Comparison of ENCODE assay signal across 10 mouse cellular contexts in genomic region chr17:56148790-56149618, GRCm38 (mm10). TPM values are rescaled to one million over a fixed set of nuclear protein-coding genes. Genes with fewer than 3 reads are reported as not detected.
DNase-seq lines count a peak whose midpoint lies in the region; ATAC-seq and TF ChIP-seq lines count a peak whose summit lies in the region.
"Had no signal": no experiment of that assay in that cellular context is flagged by ENCODE, and none has a peak within 500 bp of the region (broad histone marks: within the 10 kb centered on the region; RNA-seq: fewer than 3 reads in every experiment).

No protein-coding gene starts in this region.

- 3% methylated on average over 30 of the region's 30 CpGs for WGBS in heart, embryonic 12.5 days
- 6% methylated on average over 30 of the region's 30 CpGs for WGBS in heart, adult 2 months
- 2% methylated on average over 30 of the region's 30 CpGs for WGBS in forebrain, postnatal 0 days
- 7% methylated on average over 30 of the region's 30 CpGs for WGBS in liver, postnatal 0 days (ENCODE audit: insufficient replicate concordance)

- H3K36me3 ChIP-seq in heart, embryonic 12.5 days = no peaks in the 10 kb centered on the region
- no peaks in the 10 kb centered on the region for H3K36me3 ChIP-seq in heart, adult 2 months (ENCODE audit: control insufficient read depth, insufficient read depth, low read length)
- H3K36me3 ChIP-seq in ES-Bruce4 (ENCODE audit: control insufficient read depth, insufficient read depth, low read length, poor library complexity, severe bottlenecking) = no peaks in the 10 kb centered on the region
- H3K36me3 ChIP-seq in forebrain, postnatal 0 days (ENCODE audit: insufficient read depth) = no peaks in the 10 kb centered on the region
- no peaks in the 10 kb centered on the region for H3K36me3 ChIP-seq in liver, postnatal 0 days (replicated peaks; ENCODE audit: insufficient read depth, low read length)

- intact Hi-C loops in heart, adult 2 months (cut with DNase I) = no loop called here

- no peak for TF ChIP-seq POLR2A in heart, adult 2 months (IDR thresholded peaks at IDR 0.05; ENCODE audit: insufficient read depth, low read depth, low read length)
- no peak for TF ChIP-seq POLR2A in ES-Bruce4 (IDR thresholded peaks at IDR 0.05; ENCODE audit: insufficient read depth, low read length)

- ATAC-seq in heart, embryonic 12.5 days (ENCODE audit: insufficient number of reproducible peaks, low FRiP score) = peak; percentile 16; the same call in 1 of the 2 replicates
- ATAC-seq in forebrain, postnatal 0 days = peak; percentile 48
- ATAC-seq in liver, postnatal 0 days = no peak

- H3K27me3 ChIP-seq in heart, embryonic 12.5 days (replicated peaks) = peaks cover 94% of the 10 kb centered on the region
- H3K27me3 ChIP-seq in heart, adult 2 months (ENCODE audit: control insufficient read depth, insufficient read depth, low read length) = peaks cover 4% of the 10 kb centered on the region
- H3K27me3 ChIP-seq in ES-Bruce4 (ENCODE audit: control insufficient read depth, insufficient read depth, low read length, poor library complexity, severe bottlenecking) = no peaks in the 10 kb centered on the region
- H3K27me3 ChIP-seq in forebrain, postnatal 0 days (ENCODE audit: insufficient read depth, low read length) = peaks cover 5% of the 10 kb centered on the region; the same call in 1 of the 2 replicates
- peaks cover 36% of the 10 kb centered on the region for H3K27me3 ChIP-seq in liver, postnatal 0 days (ENCODE audit: insufficient read depth, low read length)

- no peak for TF ChIP-seq CTCF in heart, adult 2 months (IDR thresholded peaks at IDR 0.05)
- TF ChIP-seq CTCF in ES-Bruce4 (IDR thresholded peaks at IDR 0.05; ENCODE audit: low read depth, low read length) = no peak
- TF ChIP-seq CTCF in forebrain, postnatal 0 days (IDR thresholded peaks at IDR 0.05; ENCODE audit: low read depth) = no peak
- no peak for TF ChIP-seq CTCF in liver, postnatal 0 days (IDR thresholded peaks at IDR 0.05; ENCODE audit: low read depth)

- H3K27ac ChIP-seq in heart, embryonic 12.5 days (ENCODE audit: poor library complexity, severe bottlenecking) = no peak overlapping the region
- H3K27ac ChIP-seq in heart, adult 2 months = no peak overlapping the region
- no peak overlapping the region for H3K27ac ChIP-seq in ES-Bruce4 (ENCODE audit: insufficient read depth, low read length)
- H3K27ac ChIP-seq in forebrain, postnatal 0 days (ENCODE audit: low read depth, low read length) = no peak overlapping the region
- no peak overlapping the region for H3K27ac ChIP-seq in liver, postnatal 0 days (ENCODE audit: low read depth)

- H3K4me3 ChIP-seq in heart, embryonic 12.5 days = 0 out of 2 replicates have a peak overlapping the region, but pooled peaks have one; percentile 9
- no peak overlapping the region for H3K4me3 ChIP-seq in heart, adult 2 months
- H3K4me3 ChIP-seq in ES-Bruce4 (ENCODE audit: low read depth, low read length) = peak overlapping the region; percentile 25; the same call in 1 of the 2 replicates
- peak overlapping the region; percentile 32 for H3K4me3 ChIP-seq in forebrain, postnatal 0 days (ENCODE audit: low read depth, low read length)
- no peak overlapping the region for H3K4me3 ChIP-seq in liver, postnatal 0 days (ENCODE audit: low read depth, low read length)

- TF ChIP-seq EP300 in heart, adult 2 months (IDR thresholded peaks at IDR 0.05; ENCODE audit: insufficient read depth, low read depth, low read length) = no peak
- TF ChIP-seq EP300 in ES-Bruce4 (IDR thresholded peaks at IDR 0.05; ENCODE audit: insufficient read depth, low read depth, low read length) = no peak
- TF ChIP-seq EP300 in liver, postnatal 0 days (IDR thresholded peaks at IDR 0.05; ENCODE audit: low read depth) = no peak

- H3K4me1 ChIP-seq in heart, embryonic 12.5 days (replicated peaks) = peaks cover 11% of the 10 kb centered on the region
- H3K4me1 ChIP-seq in heart, adult 2 months (ENCODE audit: control insufficient read depth, insufficient read depth, low read length) = no peaks in the 10 kb centered on the region
- H3K4me1 ChIP-seq in ES-Bruce4 (ENCODE audit: control insufficient read depth, insufficient read depth, low read length) = peaks cover 3% of the 10 kb centered on the region
- H3K4me1 ChIP-seq in forebrain, postnatal 0 days (ENCODE audit: insufficient read depth) = no peaks in the 10 kb centered on the region
- peaks cover 4% of the 10 kb centered on the region for H3K4me1 ChIP-seq in liver, postnatal 0 days (ENCODE audit: insufficient read depth)

- H3K9ac ChIP-seq in heart, embryonic 12.5 days = peak overlapping the region; percentile 26; the same call in 1 of the 2 replicates
- no peak overlapping the region for H3K9ac ChIP-seq in heart, adult 2 months (ENCODE audit: low read depth, low read length)
- no peak overlapping the region for H3K9ac ChIP-seq in ES-Bruce4 (ENCODE audit: low read depth, poor library complexity, severe bottlenecking)
- peak overlapping the region; percentile 54 for H3K9ac ChIP-seq in forebrain, postnatal 0 days
- no peak overlapping the region for H3K9ac ChIP-seq in liver, postnatal 0 days (replicated peaks)

- no peaks in the 10 kb centered on the region for H3K79me2 ChIP-seq in heart, adult 2 months (replicated peaks; ENCODE audit: control insufficient read depth, insufficient read depth, low read length)

- no peak for DNase-seq in heart, adult 2 months
- DNase-seq in forebrain, postnatal 0 days = no peak
- DNase-seq in liver, postnatal 0 days = no peak
- no peak for DNase-seq in adrenal gland, postnatal 14 days
- DNase-seq in gastrocnemius, adult 8-10 months (ENCODE audit: low spot score in 2 of 2) = no peak
- DNase-seq in cerebellum, postnatal 36 days = no peak
- DNase-seq: adrenal gland, postnatal 25 days; lung, adult 2 months had no signal

- H3K9me3 ChIP-seq in heart, embryonic 12.5 days (replicated peaks) = no peaks in the 10 kb centered on the region
- H3K9me3 ChIP-seq in ES-Bruce4 (replicated peaks; ENCODE audit: control insufficient read depth, insufficient read depth, low read length, poor library complexity, severe bottlenecking) = no peaks in the 10 kb centered on the region
- no peaks in the 10 kb centered on the region for H3K9me3 ChIP-seq in forebrain, postnatal 0 days (ENCODE audit: low read length)
- no peaks in the 10 kb centered on the region for H3K9me3 ChIP-seq in liver, postnatal 0 days (ENCODE audit: low read length)

- H3K4me2 ChIP-seq in heart, embryonic 12.5 days = peak overlapping the region; percentile 39
- peak overlapping the region; percentile 67 for H3K4me2 ChIP-seq in forebrain, postnatal 0 days (ENCODE audit: low read depth)
- 0 out of 2 replicates have a peak overlapping the region, but pooled peaks have one; percentile 29 for H3K4me2 ChIP-seq in liver, postnatal 0 days (ENCODE audit: low read depth, low read length)

RNA-seq across cellular contexts. Expression of gene Sema6b, which starts 8.9 kb away (rescaled TPM):
- 0.44 and 0.57 TPM in 2 replicates for polyA plus RNA-seq in heart, embryonic 12.5 days (2016; fragmentation: Nextera tagmentation; extraction: Ambion mirVana)
- total RNA-seq in heart, adult 2 months (2021) = 10 to 100 TPM in 1 of 2 experiments, 1 to 10 TPM in 1; 8.9 to 12.6 TPM
- polyA plus RNA-seq in heart, adult 2 months (2012; rRNA removed) = 5.3 and 8.6 TPM in 2 replicates
- polyA plus RNA-seq in ES-Bruce4 (2011; ENCODE audit: insufficient read depth, insufficient read length, low read depth, missing spikeins) = 2.1 and 2.5 TPM in 2 replicates
- total RNA-seq in forebrain, postnatal 0 days (2014; rRNA removed) = 71.0 and 76.4 TPM in 2 replicates
- polyA plus RNA-seq in forebrain, postnatal 0 days (2015; fragmentation: Nextera tagmentation; extraction: Ambion mirVana) = 15.6 and 18.1 TPM in 2 replicates
- 0.56 and 0.62 TPM in 2 replicates for polyA plus RNA-seq in liver, postnatal 0 days (2015; fragmentation: Nextera tagmentation; extraction: Ambion mirVana)
- 11.9 and 15.2 TPM in 2 replicates for total RNA-seq in adrenal gland, postnatal 14 days (2021)
- 1 to 10 TPM; 1.4 to 2.7 (median 1.9) TPM for total RNA-seq in gastrocnemius, adult 8-10 months (2022)

RNA-seq across cellular contexts. Expression of gene Tnfaip8l1, which starts 13.3 kb away (rescaled TPM):
- 4.8 and 5.0 TPM in 2 replicates for polyA plus RNA-seq in heart, embryonic 12.5 days (2016; fragmentation: Nextera tagmentation; extraction: Ambion mirVana)
- total RNA-seq in heart, adult 2 months (2021) = 1 to 10 TPM; 1.1 to 1.7 TPM
- polyA plus RNA-seq in heart, adult 2 months (2012; rRNA removed) = 3.6 and 4.5 TPM in 2 replicates
- polyA plus RNA-seq in ES-Bruce4 (2011; ENCODE audit: insufficient read depth, insufficient read length, low read depth, missing spikeins) = 1.8 and 2.5 TPM in 2 replicates
- 11.0 and 12.8 TPM in 2 replicates for total RNA-seq in forebrain, postnatal 0 days (2014; rRNA removed)
- 8.6 TPM in 2 replicates for polyA plus RNA-seq in forebrain, postnatal 0 days (2015; fragmentation: Nextera tagmentation; extraction: Ambion mirVana)
- 2.8 and 3.3 TPM in 2 replicates for polyA plus RNA-seq in liver, postnatal 0 days (2015; fragmentation: Nextera tagmentation; extraction: Ambion mirVana)
- total RNA-seq in adrenal gland, postnatal 14 days (2021) = 8.2 and 8.6 TPM in 2 replicates
- under 1 TPM; 0.12 to 0.54 (median 0.25) TPM for total RNA-seq in gastrocnemius, adult 8-10 months (2022)

RNA-seq across cellular contexts. Expression of gene Lrg1, which starts 27.2 kb away (rescaled TPM):
- 0.18 TPM in 1 of 2 replicates, not detected in the other for polyA plus RNA-seq in heart, embryonic 12.5 days (2016; fragmentation: Nextera tagmentation; extraction: Ambion mirVana)
- total RNA-seq in heart, adult 2 months (2021) = 10 to 100 TPM; 57.0 to 74.6 TPM
- polyA plus RNA-seq in heart, adult 2 months (2012; rRNA removed) = 38.2 and 77.7 TPM in 2 replicates
- polyA plus RNA-seq in ES-Bruce4 (2011; ENCODE audit: insufficient read depth, insufficient read length, low read depth, missing spikeins) = not detected in 2 replicates
- total RNA-seq in forebrain, postnatal 0 days (2014; rRNA removed) = not detected in 2 replicates
- 0.33 and 0.46 TPM in 2 replicates for polyA plus RNA-seq in forebrain, postnatal 0 days (2015; fragmentation: Nextera tagmentation; extraction: Ambion mirVana)
- 256 and 269 TPM in 2 replicates for polyA plus RNA-seq in liver, postnatal 0 days (2015; fragmentation: Nextera tagmentation; extraction: Ambion mirVana)
- 58.3 and 63.2 TPM in 2 replicates for total RNA-seq in adrenal gland, postnatal 14 days (2021)
- 10 to 100 TPM; 10.7 to 24.5 (median 13.9) TPM for total RNA-seq in gastrocnemius, adult 8-10 months (2022)

RNA-seq across cellular contexts. Expression of gene Plin5, which starts 31.6 kb away (rescaled TPM):
- polyA plus RNA-seq in heart, embryonic 12.5 days (2016; fragmentation: Nextera tagmentation; extraction: Ambion mirVana) = 0.09 and 0.17 TPM in 2 replicates
- 100 to 1,000 TPM; 159 to 160 TPM for total RNA-seq in heart, adult 2 months (2021)
- polyA plus RNA-seq in heart, adult 2 months (2012; rRNA removed) = 112 and 170 TPM in 2 replicates
- polyA plus RNA-seq in ES-Bruce4 (2011; ENCODE audit: insufficient read depth, insufficient read length, low read depth, missing spikeins) = 0.90 and 1.0 TPM in 2 replicates
- 2.7 and 3.2 TPM in 2 replicates for total RNA-seq in forebrain, postnatal 0 days (2014; rRNA removed)
- 2.4 and 3.9 TPM in 2 replicates for polyA plus RNA-seq in forebrain, postnatal 0 days (2015; fragmentation: Nextera tagmentation; extraction: Ambion mirVana)
- polyA plus RNA-seq in liver, postnatal 0 days (2015; fragmentation: Nextera tagmentation; extraction: Ambion mirVana) = 57.3 and 58.4 TPM in 2 replicates
- total RNA-seq in adrenal gland, postnatal 14 days (2021) = 91.4 and 109 TPM in 2 replicates
- total RNA-seq in gastrocnemius, adult 8-10 months (2022) = 10 to 100 TPM; 16.5 to 31.3 (median 22.8) TPM

RNA-seq across cellular contexts. Expression of gene Mydgf, which starts 34.7 kb away (rescaled TPM):
- polyA plus RNA-seq in heart, embryonic 12.5 days (2016; fragmentation: Nextera tagmentation; extraction: Ambion mirVana) = 72.9 and 73.2 TPM in 2 replicates
- 10 to 100 TPM; 25.4 to 28.3 TPM for total RNA-seq in heart, adult 2 months (2021)
- polyA plus RNA-seq in heart, adult 2 months (2012; rRNA removed) = 26.0 and 29.1 TPM in 2 replicates
- polyA plus RNA-seq in ES-Bruce4 (2011; ENCODE audit: insufficient read depth, insufficient read length, low read depth, missing spikeins) = 37.4 and 48.4 TPM in 2 replicates
- total RNA-seq in forebrain, postnatal 0 days (2014; rRNA removed) = 52.3 and 65.1 TPM in 2 replicates
- polyA plus RNA-seq in forebrain, postnatal 0 days (2015; fragmentation: Nextera tagmentation; extraction: Ambion mirVana) = 65.7 and 75.0 TPM in 2 replicates
- polyA plus RNA-seq in liver, postnatal 0 days (2015; fragmentation: Nextera tagmentation; extraction: Ambion mirVana) = 45.8 and 49.8 TPM in 2 replicates
- 61.6 and 63.5 TPM in 2 replicates for total RNA-seq in adrenal gland, postnatal 14 days (2021)
- 10 to 100 TPM; 14.9 to 16.8 (median 15.3) TPM for total RNA-seq in gastrocnemius, adult 8-10 months (2022)

Comparison
In these comparisons a context has a peak if more than half of its experiments do, and no peak if none do; other contexts are left out.
1. H3K4me3 ChIP-seq: peak in heart, embryonic 12.5 days (single experiment), ES-Bruce4 (single experiment) and forebrain, postnatal 0 days (single experiment); none in heart, adult 2 months (single experiment) and liver, postnatal 0 days (single experiment).
2. H3K9ac ChIP-seq: peak in heart, embryonic 12.5 days (single experiment) and forebrain, postnatal 0 days (single experiment); none in heart, adult 2 months (single experiment), ES-Bruce4 (single experiment) and liver, postnatal 0 days (single experiment).
3. RNA of gene Lrg1, which starts 27.2 kb away (polyA plus RNA-seq): 256 to 269 TPM in liver, postnatal 0 days and 38.2 to 77.7 TPM in heart, adult 2 months; 0.33 to 0.46 TPM in forebrain, postnatal 0 days, 0.18 TPM in heart, embryonic 12.5 days and not detected in ES-Bruce4; every median in the first group is over 10 times any median in the second.
4. Peak in every context shown above with its lines, with median percentiles within 50 percentile points of each other: H3K4me2 ChIP-seq.